Mouse (Mus musculus) monocyte, adult 5-6 weeks (primary cell): Measurements from ENCODE around the gene Pde10a. TPM values are rescaled to one million over a fixed set of nuclear protein-coding genes. Genes with fewer than 3 reads are reported as not detected.

ENCODE experiments used
- ATAC-seq: fragments of 153-309, 156-312 bp; replicated peaks from 2 replicates; pipeline ENCODE4 v1.8.0; 2017; ENCODE audit warnings: mild to moderate bottlenecking; ENCODE audit not compliant: low TSS enrichment, insufficient number of reproducible peaks, severe bottlenecking, poor library complexity, low FRiP score
- total RNA-seq: library from RNA; stranded (forward); fragments of 200-1000, 200-491, 200-594 nt; gene quantifications from 3 replicates; pipeline ENCODE4 v1.2.3, GENCODE M21; 2017

Pde10a gene
- total RNA-seq, 1 experiment from 2014 or later = not detected

DNA sequence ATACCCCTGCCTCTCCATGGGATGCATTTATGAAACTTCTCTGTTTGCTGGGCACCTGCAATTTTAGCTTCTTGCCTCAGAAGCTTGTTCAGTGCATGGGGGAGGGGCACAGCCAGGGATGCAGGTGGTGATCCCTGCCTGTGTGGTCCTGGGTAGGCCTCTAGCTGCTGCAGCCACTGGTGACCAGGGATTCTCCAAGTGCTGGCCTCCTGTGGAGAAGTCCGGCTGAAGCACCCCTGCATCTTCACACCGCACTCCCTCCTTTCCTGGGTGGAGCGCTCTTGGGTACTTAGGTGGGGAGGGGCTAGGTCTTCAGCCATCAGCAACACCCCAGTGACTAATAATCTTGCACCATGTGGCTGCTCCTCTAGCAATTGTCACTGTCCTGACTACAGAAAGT is 1.2 kb upstream of the Pde10a start:
- no peak for ATAC-seq

DNA sequence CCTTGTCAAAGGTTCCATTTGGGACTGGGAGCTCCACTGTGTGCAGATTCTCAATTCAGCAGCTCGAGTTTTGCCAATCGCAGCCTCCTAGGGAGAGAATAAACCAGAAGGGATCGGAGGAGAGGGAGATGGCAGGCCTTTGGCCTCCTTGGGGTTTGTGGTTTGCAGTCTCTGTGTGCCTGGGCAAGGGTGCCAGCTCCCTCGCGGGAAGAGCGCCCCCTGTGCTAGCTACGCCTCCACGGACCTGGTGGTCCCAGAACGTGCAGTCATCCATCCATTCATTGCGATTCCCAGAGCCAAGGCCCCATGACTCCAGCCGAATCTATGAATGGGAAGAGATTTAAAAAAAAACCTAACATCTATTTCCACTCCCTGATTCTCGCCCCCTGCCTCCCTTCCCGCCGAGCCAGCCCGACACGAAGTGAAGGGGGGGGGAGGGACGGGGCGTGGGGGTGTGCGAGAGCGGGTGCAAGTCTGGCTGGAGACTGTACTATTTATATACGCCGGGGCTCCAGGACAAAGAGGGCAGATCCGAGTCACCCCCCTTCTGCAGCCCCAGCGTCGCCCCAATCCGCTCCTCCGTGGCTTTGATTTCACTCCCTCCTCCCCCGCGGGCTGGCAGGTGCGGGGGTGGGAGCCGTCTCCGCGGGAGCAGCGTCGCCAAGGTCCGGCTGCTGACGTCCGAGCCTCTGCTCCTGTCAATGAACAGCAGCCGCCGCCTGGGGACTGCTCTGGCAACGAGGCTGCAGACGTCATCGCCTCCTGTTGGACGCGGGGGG is 596 bp upstream of the Pde10a start:
- ATAC-seq = no peak

DNA sequence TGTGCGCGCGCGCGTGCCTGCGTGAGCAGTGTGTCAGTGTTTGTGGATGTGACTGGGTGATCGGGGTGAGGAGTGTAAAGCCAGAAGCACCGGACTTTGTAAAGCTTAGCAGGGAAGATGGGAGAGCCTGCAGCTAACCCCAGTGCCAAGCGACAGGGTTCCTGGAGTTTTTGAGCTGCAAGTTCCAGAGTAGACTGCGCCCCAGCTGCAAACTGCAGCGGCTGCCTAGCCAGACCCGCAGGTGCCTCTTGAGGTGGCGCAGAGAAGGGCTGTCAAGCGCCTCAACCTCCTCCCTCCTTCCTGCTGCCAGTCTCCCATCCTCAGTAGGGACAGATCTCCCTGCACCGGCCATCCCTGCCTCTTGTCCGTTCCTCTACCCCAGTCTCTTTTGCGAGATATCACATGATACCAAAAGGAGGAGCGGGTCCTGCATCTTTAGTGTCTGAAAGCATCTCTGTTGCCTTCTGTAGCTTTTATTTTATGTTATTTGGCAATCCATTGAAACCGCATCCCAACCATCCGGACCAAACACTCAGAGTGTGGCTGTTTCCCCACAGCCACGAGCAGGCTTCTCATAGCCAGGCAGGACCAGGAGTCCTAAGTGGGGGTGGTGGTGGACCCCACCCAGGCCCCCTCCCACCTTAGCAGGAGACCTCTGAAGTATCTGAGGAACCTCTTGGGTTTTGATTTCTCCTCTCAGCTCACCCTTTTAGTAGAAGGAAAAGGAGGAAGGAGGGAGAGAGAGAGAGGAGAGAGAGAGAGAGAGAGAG is 984 bp downstream of the Pde10a start:
- ATAC-seq = no peak

DNA sequence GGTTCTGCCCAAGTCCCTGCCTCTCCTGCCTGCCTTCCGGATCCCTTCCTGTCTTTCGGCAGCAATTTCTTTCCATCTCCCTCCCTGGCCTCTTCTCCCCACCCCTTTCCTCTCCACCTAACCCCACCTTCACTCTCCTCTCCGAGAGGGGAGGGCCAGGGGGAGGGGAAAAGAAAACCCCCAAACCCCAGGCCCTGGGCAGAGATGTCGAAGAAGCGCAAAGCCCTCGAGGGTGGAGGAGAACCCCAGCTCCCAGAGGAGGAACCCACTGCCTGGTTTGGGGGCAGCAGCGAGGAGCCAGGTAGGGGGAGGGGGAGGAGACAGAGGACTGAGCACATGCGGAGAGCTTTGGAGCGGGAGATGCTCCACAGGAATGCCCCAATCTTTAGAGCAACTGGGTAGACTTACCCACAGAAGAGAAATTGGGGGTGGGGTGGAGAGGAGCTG is 1.7 kb downstream of the Pde10a start:
- ATAC-seq = no peak

DNA sequence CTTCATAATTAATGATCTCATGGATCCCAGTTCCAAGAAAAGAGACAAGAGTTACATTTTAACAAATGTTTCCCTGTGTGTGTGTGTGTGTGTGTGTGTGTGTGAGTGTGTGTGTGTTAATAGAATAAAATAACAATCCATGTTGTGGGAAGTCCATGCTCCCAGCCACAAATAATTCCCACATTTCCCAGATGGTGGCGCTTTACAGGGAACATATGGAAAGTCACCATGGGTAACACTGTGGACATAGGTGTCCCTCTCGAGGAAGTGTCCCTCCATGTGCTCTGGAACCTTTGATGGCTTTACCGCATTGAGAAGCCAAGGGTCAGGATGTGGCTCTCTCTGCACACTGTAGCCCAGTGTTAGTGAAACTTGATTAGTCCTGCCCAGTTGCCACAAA is 3.5 kb downstream of the Pde10a start:
- no peak for ATAC-seq

- ATAC-seq = no peak
Observed at GRCm38 (mm10) chr17:8532609-8533008, 7.4 kb downstream of the Pde10a start.

GRCm38 (mm10) chr17:8533828-8534227 is 8.7 kb downstream of the Pde10a start:
- no peak for ATAC-seq

- ATAC-seq = no peak
Observed at GRCm38 (mm10) chr17:8536522-8536921, 11.3 kb downstream of the Pde10a start.

DNA sequence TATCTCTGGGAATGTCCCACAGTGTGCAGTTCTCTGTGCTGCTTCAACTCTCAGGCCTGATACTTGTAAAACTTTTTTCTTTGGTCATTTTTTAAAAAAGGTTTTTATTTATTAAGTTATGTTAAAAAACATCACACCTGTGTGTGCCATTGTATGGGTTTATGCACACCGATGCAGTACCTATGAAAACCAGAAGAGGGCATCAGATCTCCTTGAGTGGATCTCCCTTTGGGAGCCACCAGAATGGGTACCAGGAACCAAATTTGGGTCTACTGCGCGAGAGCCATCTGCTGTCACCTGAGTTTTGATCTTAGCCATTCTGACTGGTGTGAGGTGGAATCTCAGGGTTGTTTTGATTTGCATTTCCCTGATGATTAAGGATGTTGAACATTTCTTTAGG is 12.9 kb downstream of the Pde10a start:
- ATAC-seq = no peak

- ATAC-seq = no peak
Observed at GRCm38 (mm10) chr17:8541974-8542538, 16.9 kb downstream of the Pde10a start.

DNA sequence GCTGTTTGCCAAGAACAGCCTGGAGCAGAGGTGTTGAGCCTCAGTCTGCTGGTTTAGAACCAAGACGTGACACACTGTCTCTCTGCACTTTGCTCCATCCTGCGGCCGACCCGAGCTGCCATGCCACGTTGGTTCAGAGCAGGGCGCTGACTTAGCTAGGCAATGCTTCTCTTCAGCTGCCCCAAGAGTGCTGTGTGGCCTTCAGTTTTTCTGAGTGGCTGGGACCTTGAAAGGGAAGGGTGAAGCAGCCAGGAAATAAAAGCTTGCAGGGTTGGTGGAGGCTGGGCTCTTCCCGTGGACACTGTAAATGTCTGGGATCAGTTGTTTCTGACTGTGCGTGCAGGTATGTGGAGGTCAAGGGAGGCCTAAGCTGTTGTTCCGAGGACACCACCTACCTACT is 21.2 kb downstream of the Pde10a start:
- no peak for ATAC-seq

DNA sequence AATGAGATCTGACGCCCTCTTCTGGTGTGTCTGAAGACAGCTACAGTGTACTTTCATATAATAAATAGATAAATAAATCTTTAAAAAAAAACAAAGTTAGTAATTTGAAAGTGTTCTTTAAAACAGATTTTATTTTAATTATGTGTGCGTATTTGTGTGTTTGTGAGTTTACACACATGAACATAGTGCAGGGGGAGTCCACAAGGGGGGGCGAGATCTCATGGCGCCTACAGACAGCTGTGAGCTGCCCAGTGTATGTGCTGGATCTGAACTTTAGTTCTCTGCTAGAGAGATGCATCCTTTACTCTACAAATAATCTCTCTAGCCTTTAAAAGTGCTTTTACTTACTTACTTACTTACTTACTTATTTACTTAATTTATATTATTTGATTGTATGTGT is 23.6 kb downstream of the Pde10a start:
- no peak for ATAC-seq

DNA sequence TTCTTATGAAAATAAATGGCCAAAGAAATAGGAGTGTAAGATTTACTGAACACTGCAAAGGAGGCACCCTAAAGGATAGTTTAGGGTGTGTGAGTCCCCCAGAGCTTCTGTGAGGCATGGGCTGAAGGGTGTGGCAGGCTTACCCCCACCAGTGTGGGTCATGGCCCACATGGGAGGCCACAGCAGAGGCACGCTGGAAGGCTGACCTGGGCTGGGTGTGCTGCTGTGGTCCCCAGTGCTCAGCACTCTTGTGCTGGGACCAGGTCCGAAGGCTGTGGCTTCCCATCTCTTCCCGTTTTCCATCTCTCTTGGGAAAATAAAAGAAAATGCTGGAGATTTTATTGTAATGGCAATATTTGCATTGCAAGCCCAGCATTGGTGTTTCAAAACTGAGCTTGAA is 26.5 kb downstream of the Pde10a start:
- ATAC-seq = no peak

GRCm38 (mm10) chr17:8552346-8553035 is 27.3 kb downstream of the Pde10a start:
- ATAC-seq = no peak

- no peak for ATAC-seq
Observed at GRCm38 (mm10) chr17:8553601-8554000, 28.4 kb downstream of the Pde10a start.

GRCm38 (mm10) chr17:8554219-8554618 is 29.0 kb downstream of the Pde10a start:
- no peak for ATAC-seq

GRCm38 (mm10) chr17:8555785-8556184 is 30.6 kb downstream of the Pde10a start:
- no peak for ATAC-seq

- no peak for ATAC-seq
Observed at GRCm38 (mm10) chr17:8556223-8556622, 31.1 kb downstream of the Pde10a start.

DNA sequence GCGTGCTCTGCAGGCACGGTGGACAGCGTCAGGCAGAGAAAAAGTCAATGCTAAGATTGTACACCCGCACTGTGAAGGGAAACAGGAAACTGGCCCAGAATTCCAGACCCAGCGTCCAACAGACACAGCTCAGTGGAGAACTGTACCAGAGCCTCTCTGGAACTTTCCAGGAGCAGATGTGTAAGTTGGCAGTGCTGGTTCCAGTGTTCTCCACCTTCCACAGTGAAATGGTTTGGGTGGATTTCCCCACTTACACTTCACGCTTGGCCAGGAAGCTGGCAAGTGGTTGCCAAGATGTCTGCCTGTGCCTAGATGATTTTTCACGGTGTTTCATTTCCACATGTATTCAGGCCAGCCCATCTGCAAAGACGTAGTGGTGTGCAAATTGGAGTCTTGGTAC is 32.8 kb downstream of the Pde10a start:
- ATAC-seq = no peak
